Mouse (Mus musculus) midbrain, embryonic 14.5 days (tissue): ENCODE data around the gene Fanci. TPM values are rescaled to one million over a fixed set of nuclear protein-coding genes. Genes with fewer than 3 reads are reported as not detected.

ENCODE experiments used
- ATAC-seq: fragments of 200-750 bp; cut with Nextera tagmentation; 2 replicates; pipeline ENCODE4 v1.8.0; 2017; ENCODE audit warnings: moderate number of reproducible peaks, moderate library complexity; ENCODE audit not compliant: low FRiP score, low TSS enrichment
- DNase-seq: peaks from one replicate; pipeline ENCODE4 v3.0.0-alpha.2; 2015
- H3K27ac ChIP-seq: fragments of 300-500 bp; sonication (generic); replicated peaks from 2 replicates; pipeline ENCODE4 v1.5.1; 2014; ENCODE audit warnings: mild to moderate bottlenecking, low read depth, low read length, moderate library complexity
- H3K27me3 ChIP-seq: fragments of 300-500 bp; sonication (generic); 2 replicates; pipeline ENCODE4 v1.6.1; 2014; ENCODE audit warnings: low read length, control low read depth, mixed read lengths; ENCODE audit not compliant: control insufficient read depth, insufficient read depth
- H3K36me3 ChIP-seq: fragments of 300-500 bp; sonication (generic); 2 replicates; pipeline ENCODE4 v1.6.1; 2014; ENCODE audit warnings: low read length, control low read depth; ENCODE audit not compliant: control insufficient read depth, insufficient read depth
- H3K4me1 ChIP-seq: fragments of 300-500 bp; sonication (generic); 2 replicates; pipeline ENCODE4 v1.6.1; 2014; ENCODE audit warnings: mild to moderate bottlenecking, antibody characterized with exemption, low read length, control low read depth; ENCODE audit not compliant: control insufficient read depth, insufficient read depth
- H3K4me2 ChIP-seq: fragments of 300-500 bp; sonication (generic); 2 replicates; pipeline ENCODE4 v1.6.1; 2014; ENCODE audit warnings: mild to moderate bottlenecking, low read length, moderate library complexity
- H3K4me3 ChIP-seq: fragments of 300-500 bp; sonication (generic); replicated peaks from 2 replicates; pipeline ENCODE4 v1.5.1; 2014; ENCODE audit warnings: low read depth, low read length
- H3K9ac ChIP-seq: fragments of 300-500 bp; sonication (generic); replicated peaks from 2 replicates; pipeline ENCODE4 v1.6.1; 2014; ENCODE audit warnings: mild to moderate bottlenecking, low read length, moderate library complexity
- H3K9me3 ChIP-seq: fragments of 300-500 bp; sonication (generic); 2 replicates; pipeline ENCODE4 v1.6.1; 2016; ENCODE audit warnings: low read length, control low read depth, mixed read lengths; ENCODE audit not compliant: control insufficient read depth
- WGBS: fragments of 180-500 bp; shearing (Covaris S2); extraction: QIAGEN DNeasy Blood & Tissue Kit; methylation state at CpG from one replicate; pipeline ENCODE4 v1.1.7; 2014; 5-methylcytosine and 5-hydroxymethylcytosine counted together
- polyA plus RNA-seq: library from polyadenylated mRNA; unstranded; fragments of >200 nt; fragmentation: Nextera tagmentation; extraction: Ambion mirVana; gene quantifications from 2 replicates; pipeline ENCODE4 v1.2.1, GENCODE M21; 2014

Gene Fanci
- 1.6 and 3.1 TPM in 2 replicates for polyA plus RNA-seq

GRCm38 (mm10) chr7:79391883-79392649, at the start of gene Fanci:
Gene Fanci, plus strand, starts transcription at chr7:79391929.
- no peaks in the 10 kb centered on the region for H3K9me3 ChIP-seq
- peak within 1 kb of the TSS; percentile 53 for H3K4me3 ChIP-seq
- H3K36me3 ChIP-seq, result no peaks in the 10 kb centered on the region
- H3K4me2 ChIP-seq, result peak within 1 kb of the TSS; percentile 88
- ATAC-seq (peak; percentile 90), DNase-seq (peak; percentile 97)
- WGBS, result under 1% methylated on average over 44 of the region's 44 CpGs
- H3K4me1 ChIP-seq, result peaks cover 4% of the 10 kb centered on the region; the same call in 1 of the 2 replicates
- H3K27ac ChIP-seq, result peak within 1 kb of the TSS; percentile 82
- peak within 1 kb of the TSS; percentile 59 for H3K9ac ChIP-seq
- H3K27me3 ChIP-seq, result no peaks in the 10 kb centered on the region

- no peak overlapping the region for H3K4me2 ChIP-seq
- peak; percentile 65 for DNase-seq
Observed at GRCm38 (mm10) chr7:79345902-79346301, 45.8 kb upstream of the Fanci start.

GRCm38 (mm10) chr7:79346555-79347075, 45.1 kb upstream of the Fanci start:
- Histone ChIP-seq H3K27me3 (no peaks in the 10 kb centered on the region), H3K9me3 (no peaks in the 10 kb centered on the region), H3K9ac (no peak overlapping the region), H3K4me1 (no peaks in the 10 kb centered on the region), H3K36me3 (peaks cover 30% of the 10 kb centered on the region), H3K4me3 (no peak overlapping the region), H3K4me2 (no peak overlapping the region), H3K27ac (no peak overlapping the region)
- ATAC-seq (no peak), DNase-seq (no peak)
- 82% methylated on average over 8 of the region's 8 CpGs for WGBS

More at GRCm38 (mm10) chr7:79345902-79346301, 45.8 kb upstream of the Fanci start:
- Histone ChIP-seq H3K27me3 (no peaks in the 10 kb centered on the region), H3K9ac (no peak overlapping the region), H3K4me3 (no peak overlapping the region), H3K4me1 (no peaks in the 10 kb centered on the region), H3K9me3 (no peaks in the 10 kb centered on the region), H3K36me3 (peaks cover 28% of the 10 kb centered on the region), H3K27ac (no peak overlapping the region)
- ATAC-seq, result no peak
- 54% methylated on average over 4 of the region's 4 CpGs for WGBS

GRCm38 (mm10) chr7:79347108-79347813, 44.5 kb upstream of the Fanci start:
- Histone ChIP-seq H3K9me3 (no peaks in the 10 kb centered on the region), H3K4me1 (no peaks in the 10 kb centered on the region), H3K27me3 (no peaks in the 10 kb centered on the region), H3K9ac (no peak overlapping the region), H3K4me3 (no peak overlapping the region), H3K27ac (no peak overlapping the region), H3K36me3 (peaks cover 35% of the 10 kb centered on the region), H3K4me2 (no peak overlapping the region)
- DNase-seq (no peak), ATAC-seq (no peak)
- WGBS, result 70% methylated on average over 13 of the region's 13 CpGs

DNA sequence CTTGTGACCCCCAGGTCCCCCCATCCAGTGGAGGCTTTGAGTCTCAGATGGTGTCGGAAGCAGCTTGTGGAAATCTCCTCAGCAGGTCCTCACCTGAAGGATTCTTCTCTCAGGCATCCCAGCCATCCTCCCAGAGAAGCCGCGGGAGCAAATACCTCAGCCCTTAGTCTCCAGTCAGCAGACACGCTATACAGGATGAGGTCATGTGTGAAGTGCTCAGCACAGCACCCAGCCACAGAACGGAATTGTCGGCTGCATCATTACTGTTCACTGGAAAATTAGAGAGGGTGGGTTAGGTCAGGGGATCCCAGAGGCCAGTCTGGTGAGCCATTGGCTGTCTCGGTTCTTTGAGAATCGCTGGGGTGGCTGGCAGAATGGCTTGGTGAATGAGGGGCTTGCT, 42.9 kb upstream of the Fanci start:
- H3K4me3 ChIP-seq, result no peak overlapping the region
- no peak overlapping the region for H3K4me2 ChIP-seq
- WGBS, result 88% methylated on average over 8 of the region's 8 CpGs
- no peaks in the 10 kb centered on the region for H3K27me3 ChIP-seq
- DNase-seq, result no peak
- no peaks in the 10 kb centered on the region for H3K4me1 ChIP-seq
- no peaks in the 10 kb centered on the region for H3K9me3 ChIP-seq
- no peak overlapping the region for H3K9ac ChIP-seq
- H3K36me3 ChIP-seq, result peaks cover 44% of the 10 kb centered on the region
- no peak overlapping the region for H3K27ac ChIP-seq
- ATAC-seq, result no peak

GRCm38 (mm10) chr7:79349738-79350386, 41.9 kb upstream of the Fanci start:
- no peak overlapping the region for H3K9ac ChIP-seq
- no peaks in the 10 kb centered on the region for H3K4me1 ChIP-seq
- no peak overlapping the region for H3K4me2 ChIP-seq
- peaks cover 52% of the 10 kb centered on the region for H3K36me3 ChIP-seq
- no peaks in the 10 kb centered on the region for H3K9me3 ChIP-seq
- no peak overlapping the region for H3K27ac ChIP-seq
- DNase-seq (peak; percentile 93), ATAC-seq (peak; percentile 59; the same call in 1 of the 2 replicates)
- no peak overlapping the region for H3K4me3 ChIP-seq
- H3K27me3 ChIP-seq, result no peaks in the 10 kb centered on the region
- WGBS, result 33% methylated on average over 12 of the region's 12 CpGs

DNA sequence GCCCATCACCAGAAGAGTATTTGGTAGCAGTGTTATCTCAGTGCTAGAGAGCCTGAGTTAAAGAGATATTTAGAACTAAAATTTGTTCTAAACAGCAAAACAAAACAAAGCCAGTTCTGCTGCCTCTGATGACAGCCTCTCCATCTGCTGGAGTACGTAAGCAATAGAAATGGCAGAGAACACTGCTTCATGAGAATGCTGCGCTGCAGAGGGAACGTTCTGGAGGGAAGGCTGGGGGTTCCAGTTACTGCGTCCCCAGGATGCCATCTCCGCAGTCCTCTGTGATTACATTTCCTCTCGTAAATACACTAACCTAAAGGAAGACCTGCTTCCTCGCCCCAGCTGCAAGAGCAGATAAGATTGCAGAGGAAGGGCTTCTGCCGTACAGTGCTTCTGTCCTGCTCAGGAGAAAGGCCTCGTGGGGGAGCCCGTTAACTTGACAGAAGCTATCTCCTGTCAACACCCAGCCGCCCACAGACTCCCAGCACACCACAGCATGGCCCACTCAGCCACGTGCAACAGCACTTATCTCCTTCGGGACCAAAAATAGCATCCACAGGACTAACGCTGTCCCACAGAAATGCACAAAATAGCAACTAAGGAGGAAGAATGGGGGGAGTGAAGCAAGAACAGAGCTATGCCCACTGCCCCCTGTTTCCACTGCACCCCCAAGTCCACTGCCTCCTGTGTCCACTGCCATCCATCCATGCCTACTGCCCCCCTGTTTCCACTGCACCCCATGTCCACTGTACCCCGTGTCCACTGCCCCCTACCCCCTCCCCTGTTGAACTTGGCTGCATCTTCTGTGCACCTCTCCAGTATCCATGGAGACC, 33.2 kb upstream of the Fanci start:
- WGBS, result 82% methylated on average over 15 of the region's 15 CpGs

DNA sequence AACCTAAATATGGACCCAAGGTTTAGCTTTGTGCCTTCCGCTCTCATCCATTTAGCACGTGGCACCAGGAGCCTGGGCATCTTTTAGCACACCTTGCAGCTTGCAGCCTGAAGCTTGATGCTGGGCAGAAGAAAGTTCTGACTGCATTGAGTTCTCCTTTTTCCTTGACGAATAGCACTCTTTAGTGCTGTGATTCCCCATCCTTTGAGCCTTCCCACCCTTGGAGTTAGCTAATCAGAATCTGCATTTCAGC, 32.6 kb upstream of the Fanci start:
- H3K9ac ChIP-seq, result no peak overlapping the region
- no peaks in the 10 kb centered on the region for H3K4me1 ChIP-seq
- H3K4me2 ChIP-seq, result no peak overlapping the region
- H3K27ac ChIP-seq, result no peak overlapping the region
- peaks cover 72% of the 10 kb centered on the region for H3K36me3 ChIP-seq
- ATAC-seq (no peak), DNase-seq (no peak)
- no peaks in the 10 kb centered on the region for H3K9me3 ChIP-seq
- H3K4me3 ChIP-seq, result no peak overlapping the region
- WGBS, result 86% methylated on average over 3 of the region's 3 CpGs
- no peaks in the 10 kb centered on the region for H3K27me3 ChIP-seq

More for the DNA sequence above, 33.2 kb upstream of the Fanci start:
- Histone ChIP-seq H3K4me2 (no peak overlapping the region), H3K36me3 (peaks cover 76% of the 10 kb centered on the region), H3K9ac (no peak overlapping the region), H3K27ac (no peak overlapping the region), H3K4me3 (no peak overlapping the region), H3K4me1 (no peaks in the 10 kb centered on the region), H3K9me3 (no peaks in the 10 kb centered on the region), H3K27me3 (no peaks in the 10 kb centered on the region)
- ATAC-seq (no peak), DNase-seq (no peak)
